22 mouse cellular contexts compared by ENCODE assay signal in the genomic region with DNA sequence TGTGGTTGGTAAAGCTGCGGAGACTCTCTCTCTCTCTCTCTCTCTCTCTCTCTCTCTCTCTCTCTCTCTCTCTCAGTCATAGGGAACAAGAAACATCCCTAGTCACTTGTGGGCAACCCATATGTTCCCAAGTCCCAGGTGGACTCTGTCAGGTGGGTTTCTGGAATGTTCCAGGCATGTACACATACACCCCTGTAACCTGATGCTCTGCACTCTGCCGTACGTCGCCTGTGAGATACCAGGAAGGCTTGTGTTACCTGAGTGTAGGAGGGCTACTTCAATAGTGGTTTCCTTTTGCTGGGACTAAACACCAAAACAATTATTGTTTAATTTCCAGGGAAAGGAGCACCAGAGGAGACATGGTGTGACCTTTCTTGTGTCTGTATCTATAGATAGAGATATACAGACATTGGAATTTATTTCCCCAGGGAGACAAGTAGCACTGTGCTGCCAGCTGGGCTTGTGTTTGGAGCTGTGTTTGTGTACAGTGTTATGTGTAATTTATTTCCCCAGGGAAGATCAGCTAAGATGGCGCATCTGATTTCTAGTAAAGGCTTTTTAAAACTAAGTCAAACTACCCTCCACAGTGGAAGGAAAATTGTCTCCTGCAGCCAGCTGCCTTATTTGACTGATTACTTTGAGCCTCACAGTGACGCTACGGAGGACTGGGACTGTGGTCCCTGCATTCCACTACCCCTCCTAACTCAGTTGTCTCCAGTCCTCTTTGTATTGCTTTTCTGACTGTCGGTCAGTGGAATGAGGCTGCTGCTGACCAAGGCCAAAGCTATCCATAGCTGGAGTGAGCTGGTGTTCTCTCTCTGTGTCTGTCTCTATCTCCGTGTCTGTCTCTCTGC.
DNase-seq lines count a peak whose midpoint lies in the region; ATAC-seq and TF ChIP-seq lines count a peak whose summit lies in the region.
"Had no signal": no experiment of that assay in that cellular context is flagged by ENCODE, and none has a peak within 500 bp of the region (broad histone marks: within the 10 kb centered on the region; RNA-seq: fewer than 3 reads in every experiment).

No protein-coding gene starts in this region.

- H3K9ac ChIP-seq in embryonic facial prominence, embryonic 11.5 days (replicated peaks; ENCODE audit: low read length), result no peak overlapping the region
- no peak overlapping the region for H3K9ac ChIP-seq in lung, embryonic 14.5 days
- H3K9ac ChIP-seq in lung, postnatal 0 days (replicated peaks; ENCODE audit: low read depth), result no peak overlapping the region
- H3K9ac ChIP-seq in neural tube, embryonic 12.5 days, result no peak overlapping the region
- H3K9ac ChIP-seq in neural tube, embryonic 15.5 days (replicated peaks), result no peak overlapping the region
- H3K9ac ChIP-seq in forebrain, embryonic 16.5 days (replicated peaks; ENCODE audit: low read depth, low read length), result no peak overlapping the region
- H3K9ac ChIP-seq: liver, embryonic 13.5 days had no signal

- no peaks in the 10 kb centered on the region for H3K36me3 ChIP-seq in embryonic facial prominence, embryonic 11.5 days (replicated peaks; ENCODE audit: control insufficient read depth, insufficient read depth, low read depth, low read length)
- H3K36me3 ChIP-seq in embryonic facial prominence, embryonic 10.5 days (replicated peaks), result no peaks in the 10 kb centered on the region
- H3K36me3 ChIP-seq in lung, embryonic 14.5 days (ENCODE audit: insufficient read depth), result no peaks in the 10 kb centered on the region
- no peaks in the 10 kb centered on the region for H3K36me3 ChIP-seq in lung, postnatal 0 days (ENCODE audit: insufficient read depth, low read length)
- H3K36me3 ChIP-seq in neural tube, embryonic 12.5 days, result no peaks in the 10 kb centered on the region
- no peaks in the 10 kb centered on the region for H3K36me3 ChIP-seq in neural tube, embryonic 15.5 days
- H3K36me3 ChIP-seq in forebrain, embryonic 16.5 days (ENCODE audit: control insufficient read depth, insufficient read depth), result no peaks in the 10 kb centered on the region
- H3K36me3 ChIP-seq: forebrain, embryonic 10.5 days; liver, embryonic 13.5 days had no signal

- ATAC-seq in embryonic facial prominence, embryonic 11.5 days (replicated peaks; ENCODE audit: insufficient number of reproducible peaks, low FRiP score, low TSS enrichment, low read depth), result 0 out of 2 replicates have a peak, but pooled peaks have one; percentile 39
- ATAC-seq in lung, embryonic 14.5 days (ENCODE audit: insufficient read depth), result no peak
- no peak for ATAC-seq in lung, postnatal 0 days
- peak; percentile 41; the same call in 1 of the 2 replicates for ATAC-seq in neural tube, embryonic 12.5 days (ENCODE audit: low FRiP score, low read depth)
- ATAC-seq in neural tube, embryonic 15.5 days (ENCODE audit: low FRiP score), result no peak
- ATAC-seq in forebrain, embryonic 16.5 days, result no peak
- ATAC-seq: inflammation-experienced regulatory T-cells, adult 6 months had no signal

- no peak overlapping the region for H3K4me3 ChIP-seq in embryonic facial prominence, embryonic 11.5 days (ENCODE audit: low read depth, low read length)
- H3K4me3 ChIP-seq in embryonic facial prominence, embryonic 10.5 days, result no peak overlapping the region
- no peak overlapping the region for H3K4me3 ChIP-seq in lung, embryonic 14.5 days (ENCODE audit: low read depth, low read length)
- no peak overlapping the region for H3K4me3 ChIP-seq in lung, postnatal 0 days (ENCODE audit: low read depth, low read length)
- no peak overlapping the region for H3K4me3 ChIP-seq in neural tube, embryonic 12.5 days
- H3K4me3 ChIP-seq in neural tube, embryonic 15.5 days (replicated peaks), result no peak overlapping the region
- no peak overlapping the region for H3K4me3 ChIP-seq in forebrain, embryonic 16.5 days (replicated peaks; ENCODE audit: low read length)
- H3K4me3 ChIP-seq: forebrain, embryonic 10.5 days; heart, adult 2 months; left cerebral cortex, adult 2 months; liver, embryonic 13.5 days had no signal

- H3K27ac ChIP-seq in embryonic facial prominence, embryonic 11.5 days (replicated peaks; ENCODE audit: low read depth, low read length), result no peak overlapping the region
- H3K27ac ChIP-seq in embryonic facial prominence, embryonic 10.5 days (replicated peaks), result no peak overlapping the region
- no peak overlapping the region for H3K27ac ChIP-seq in lung, embryonic 14.5 days (ENCODE audit: low read depth)
- H3K27ac ChIP-seq in lung, postnatal 0 days (ENCODE audit: low read length), result no peak overlapping the region
- no peak overlapping the region for H3K27ac ChIP-seq in neural tube, embryonic 12.5 days
- H3K27ac ChIP-seq in neural tube, embryonic 15.5 days (replicated peaks), result no peak overlapping the region
- no peak overlapping the region for H3K27ac ChIP-seq in forebrain, embryonic 16.5 days (ENCODE audit: low read length)
- H3K27ac ChIP-seq: forebrain, embryonic 10.5 days; heart, adult 2 months; left cerebral cortex, adult 2 months; liver, embryonic 13.5 days had no signal

- no peak overlapping the region for H3K4me2 ChIP-seq in embryonic facial prominence, embryonic 11.5 days (ENCODE audit: low read depth, low read length)
- no peak overlapping the region for H3K4me2 ChIP-seq in lung, embryonic 14.5 days
- no peak overlapping the region for H3K4me2 ChIP-seq in lung, postnatal 0 days (replicated peaks; ENCODE audit: low read depth, low read length)
- H3K4me2 ChIP-seq in neural tube, embryonic 12.5 days (replicated peaks), result no peak overlapping the region
- no peak overlapping the region for H3K4me2 ChIP-seq in neural tube, embryonic 15.5 days
- H3K4me2 ChIP-seq in forebrain, embryonic 16.5 days (ENCODE audit: low read length), result no peak overlapping the region
- H3K4me2 ChIP-seq: liver, embryonic 13.5 days had no signal

- H3K9me3 ChIP-seq in embryonic facial prominence, embryonic 11.5 days (replicated peaks; ENCODE audit: control insufficient read depth, low read length), result no peaks in the 10 kb centered on the region
- H3K9me3 ChIP-seq in embryonic facial prominence, embryonic 10.5 days, result no peaks in the 10 kb centered on the region
- no peaks in the 10 kb centered on the region for H3K9me3 ChIP-seq in lung, embryonic 14.5 days (ENCODE audit: low read depth, low read length)
- H3K9me3 ChIP-seq in lung, postnatal 0 days (ENCODE audit: low read length), result no peaks in the 10 kb centered on the region
- no peaks in the 10 kb centered on the region for H3K9me3 ChIP-seq in neural tube, embryonic 12.5 days
- H3K9me3 ChIP-seq in neural tube, embryonic 15.5 days (replicated peaks), result no peaks in the 10 kb centered on the region
- H3K9me3 ChIP-seq in forebrain, embryonic 16.5 days (ENCODE audit: control insufficient read depth, low read length), result no peaks in the 10 kb centered on the region
- H3K9me3 ChIP-seq: forebrain, embryonic 10.5 days; liver, embryonic 13.5 days had no signal

- 57% methylated on average over 9 of the region's 9 CpGs for WGBS in embryonic facial prominence, embryonic 11.5 days
- 61% methylated on average over 9 of the region's 9 CpGs for WGBS in embryonic facial prominence, embryonic 10.5 days
- WGBS in lung, embryonic 14.5 days, result 40% methylated on average over 9 of the region's 9 CpGs
- WGBS in lung, postnatal 0 days, result 48% methylated on average over 9 of the region's 9 CpGs
- WGBS in neural tube, embryonic 12.5 days, result 72% methylated on average over 9 of the region's 9 CpGs
- WGBS in neural tube, embryonic 15.5 days, result 54% methylated on average over 9 of the region's 9 CpGs
- 82% methylated on average over 9 of the region's 9 CpGs for WGBS in forebrain, embryonic 16.5 days

- H3K27me3 ChIP-seq in embryonic facial prominence, embryonic 11.5 days (ENCODE audit: control insufficient read depth, insufficient read depth, low read length), result no peaks in the 10 kb centered on the region
- no peaks in the 10 kb centered on the region for H3K27me3 ChIP-seq in embryonic facial prominence, embryonic 10.5 days (replicated peaks; ENCODE audit: low read depth, poor library complexity, severe bottlenecking)
- no peaks in the 10 kb centered on the region for H3K27me3 ChIP-seq in lung, embryonic 14.5 days (ENCODE audit: insufficient read depth, low read length)
- H3K27me3 ChIP-seq in lung, postnatal 0 days (replicated peaks; ENCODE audit: insufficient read depth, low read length), result no peaks in the 10 kb centered on the region
- H3K27me3 ChIP-seq in neural tube, embryonic 12.5 days (replicated peaks), result no peaks in the 10 kb centered on the region
- H3K27me3 ChIP-seq in neural tube, embryonic 15.5 days (replicated peaks), result no peaks in the 10 kb centered on the region
- H3K27me3 ChIP-seq in forebrain, embryonic 16.5 days (replicated peaks; ENCODE audit: control insufficient read depth, insufficient read depth, low read length), result no peaks in the 10 kb centered on the region
- H3K27me3 ChIP-seq: liver, embryonic 13.5 days had no signal

- DNase-seq in embryonic facial prominence, embryonic 11.5 days (ENCODE audit: low spot score), result no peak
- no peak for DNase-seq in embryonic facial prominence, embryonic 10.5 days (ENCODE audit: low spot score)
- DNase-seq in lung, embryonic 14.5 days, result peak; percentile 15
- DNase-seq in lung, postnatal 0 days (ENCODE audit: low spot score), result no peak
- DNase-seq: adrenal gland, postnatal 10 days; cerebellum, adult 2 months; cerebellum, postnatal 25 days; embryo, embryonic 11 days; gastrocnemius, postnatal 25 days; heart, adult 2 months; heart, postnatal 36 days; kidney, adult 18-20 months; liver, embryonic 13.5 days; lung, postnatal 10 days; thymus, adult 18-20 months; thymus, postnatal 4 days had no signal

- no peak for TF ChIP-seq CTCF in lung, embryonic 14.5 days (IDR thresholded peaks at IDR 0.05; ENCODE audit: low read depth)
- TF ChIP-seq CTCF in lung, postnatal 0 days (IDR thresholded peaks at IDR 0.05), result no peak

- H3K4me1 ChIP-seq in embryonic facial prominence, embryonic 11.5 days (ENCODE audit: control insufficient read depth, insufficient read depth, low read length), result no peaks in the 10 kb centered on the region
- peaks cover 7% of the 10 kb centered on the region for H3K4me1 ChIP-seq in embryonic facial prominence, embryonic 10.5 days
- no peaks in the 10 kb centered on the region for H3K4me1 ChIP-seq in lung, embryonic 14.5 days (ENCODE audit: insufficient read depth)
- no peaks in the 10 kb centered on the region for H3K4me1 ChIP-seq in lung, postnatal 0 days (ENCODE audit: insufficient read depth, low read depth, low read length)
- H3K4me1 ChIP-seq in neural tube, embryonic 12.5 days, result no peaks in the 10 kb centered on the region
- no peaks in the 10 kb centered on the region for H3K4me1 ChIP-seq in neural tube, embryonic 15.5 days
- no peaks in the 10 kb centered on the region for H3K4me1 ChIP-seq in forebrain, embryonic 16.5 days (replicated peaks; ENCODE audit: control insufficient read depth, insufficient read depth, low read length)
- H3K4me1 ChIP-seq: forebrain, embryonic 10.5 days; liver, embryonic 13.5 days had no signal

- no peak for TF ChIP-seq EP300 in lung, postnatal 0 days (IDR thresholded peaks at IDR 0.05)

Comparison
In these comparisons a context has a peak if more than half of its experiments do, and no peak if none do; other contexts are left out.
1. ATAC-seq: peak in embryonic facial prominence, embryonic 11.5 days (single experiment) and neural tube, embryonic 12.5 days (single experiment); none in lung, embryonic 14.5 days (single experiment), lung, postnatal 0 days (single experiment), neural tube, embryonic 15.5 days (single experiment) and forebrain, embryonic 16.5 days (single experiment).